Mouse (Mus musculus): ENCODE data around the gene Scgb2b20. TPM values are rescaled to one million over a fixed set of nuclear protein-coding genes. Genes with fewer than 3 reads are reported as not detected.
"Not testable (repeated sequence)": the region's sequence is repeated elsewhere in the genome, so short reads cannot be mapped to it uniquely, and the experiment has no call there.

Gene Scgb2b20
- not detected in 2 replicates for polyA plus RNA-seq (2012; rRNA removed)

GRCm38 (mm10) chr7:33366222-33366621 is at the start of gene Scgb2b20:
Gene Scgb2b20, minus strand, starts transcription at chr7:33366322.
- not testable (repeated sequence) for H3K27me3 ChIP-seq (ENCODE audit: control insufficient read depth, insufficient read depth, low read length); H3K4me3 ChIP-seq (ENCODE audit: low read depth, low read length); H3K27ac ChIP-seq (ENCODE audit: insufficient read depth, low read depth, low read length); H3K4me1 ChIP-seq (ENCODE audit: control insufficient read depth, insufficient read depth, insufficient read length, low read length); H3K36me3 ChIP-seq (ENCODE audit: control insufficient read depth, insufficient read depth, low read length)
- WGBS: 69% methylated on average over 2 of the region's 2 CpGs

GRCm38 (mm10) chr7:33409681-33410080 is 43.6 kb upstream of the Scgb2b20 start:
- not testable (repeated sequence) for H3K4me1 ChIP-seq (ENCODE audit: control insufficient read depth, insufficient read depth, insufficient read length, low read length); H3K4me3 ChIP-seq (ENCODE audit: low read depth, low read length); H3K27ac ChIP-seq (ENCODE audit: insufficient read depth, low read depth, low read length); H3K36me3 ChIP-seq (ENCODE audit: control insufficient read depth, insufficient read depth, low read length); H3K27me3 ChIP-seq (ENCODE audit: control insufficient read depth, insufficient read depth, low read length)
- WGBS: 39% methylated on average over 1 of the region's 1 CpGs

GRCm38 (mm10) chr7:33401650-33402049 is 35.5 kb upstream of the Scgb2b20 start:
- H3K36me3 ChIP-seq (ENCODE audit: control insufficient read depth, insufficient read depth, low read length): no peaks in the 10 kb centered on the region
- WGBS: 67% methylated on average over 1 of the region's 1 CpGs
- no peaks in the 10 kb centered on the region for H3K4me1 ChIP-seq (ENCODE audit: control insufficient read depth, insufficient read depth, insufficient read length, low read length)
- H3K27ac ChIP-seq (ENCODE audit: insufficient read depth, low read depth, low read length): no peak overlapping the region
- no peak for TF ChIP-seq POLR2A (IDR thresholded peaks at IDR 0.05; ENCODE audit: low read depth, low read length)
- H3K4me3 ChIP-seq (ENCODE audit: low read depth, low read length): no peak overlapping the region
- H3K27me3 ChIP-seq (ENCODE audit: control insufficient read depth, insufficient read depth, low read length): no peaks in the 10 kb centered on the region

DNA sequence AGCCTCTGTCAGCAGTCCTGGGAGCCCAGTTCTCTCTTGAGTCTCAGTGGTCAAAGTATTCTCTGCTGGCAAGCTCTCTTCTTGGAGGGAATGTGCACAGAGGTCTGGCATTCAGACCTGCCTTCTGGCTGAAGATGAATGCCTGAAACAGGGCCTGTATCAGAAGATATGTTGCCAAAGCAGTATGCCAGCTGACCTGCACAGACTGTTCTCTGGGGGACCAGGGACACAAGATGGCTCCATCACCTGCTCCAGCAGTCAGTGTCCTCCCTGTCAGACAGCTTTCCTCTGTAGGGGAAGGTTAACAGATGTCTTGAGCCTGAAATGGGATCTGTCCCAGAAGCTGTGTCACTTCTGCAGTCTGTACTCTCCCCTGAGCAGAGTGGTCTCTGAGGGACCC is 33.6 kb upstream of the Scgb2b20 start:
- H3K4me3 ChIP-seq (ENCODE audit: low read depth, low read length); H3K27me3 ChIP-seq (ENCODE audit: control insufficient read depth, insufficient read depth, low read length); H3K36me3 ChIP-seq (ENCODE audit: control insufficient read depth, insufficient read depth, low read length); H3K4me1 ChIP-seq (ENCODE audit: control insufficient read depth, insufficient read depth, insufficient read length, low read length); H3K27ac ChIP-seq (ENCODE audit: insufficient read depth, low read depth, low read length): not testable (repeated sequence)

GRCm38 (mm10) chr7:33372934-33373333 is 6.8 kb upstream of the Scgb2b20 start, which contains the start of gene Scgb1b20:
Gene Scgb1b20, plus strand, starts transcription at chr7:33373234.
- not testable (repeated sequence) for H3K4me1 ChIP-seq (ENCODE audit: control insufficient read depth, insufficient read depth, insufficient read length, low read length); H3K27me3 ChIP-seq (ENCODE audit: control insufficient read depth, insufficient read depth, low read length); H3K27ac ChIP-seq (ENCODE audit: insufficient read depth, low read depth, low read length); H3K36me3 ChIP-seq (ENCODE audit: control insufficient read depth, insufficient read depth, low read length); H3K4me3 ChIP-seq (ENCODE audit: low read depth, low read length)
- WGBS: 80% methylated on average over 4 of the region's 4 CpGs

Other genes with a start within 250 kb of the Scgb2b20 start
- gene Scgb2b18, start 192.5 kb downstream of the Scgb2b20 start, polyA plus RNA-seq (2012; rRNA removed): not detected in 2 replicates
- not detected in 2 replicates for gene Scgb1b18, start 180.8 kb downstream of the Scgb2b20 start, polyA plus RNA-seq (2012; rRNA removed)
- not detected in 2 replicates for gene Scgb2b19, start 86.0 kb downstream of the Scgb2b20 start, polyA plus RNA-seq (2012; rRNA removed)
- not detected in 2 replicates for gene Scgb1b19, start 79.0 kb downstream of the Scgb2b20 start, polyA plus RNA-seq (2012; rRNA removed)
- gene Scgb1b20, start 6.9 kb upstream of the Scgb2b20 start, polyA plus RNA-seq (2012; rRNA removed): not detected in 2 replicates
- not detected in 2 replicates for gene Scgb2b21, start 154.1 kb upstream of the Scgb2b20 start, polyA plus RNA-seq (2012; rRNA removed)